Mouse (Mus musculus): ENCODE results near the gene Capn1.

Capn1 gene

GRCm38 (mm10) chr19:6038326-6038725 lies 22.6 kb upstream of the Capn1 start:
- DNase-seq (ENCODE audit: low spot score): no peak

DNA sequence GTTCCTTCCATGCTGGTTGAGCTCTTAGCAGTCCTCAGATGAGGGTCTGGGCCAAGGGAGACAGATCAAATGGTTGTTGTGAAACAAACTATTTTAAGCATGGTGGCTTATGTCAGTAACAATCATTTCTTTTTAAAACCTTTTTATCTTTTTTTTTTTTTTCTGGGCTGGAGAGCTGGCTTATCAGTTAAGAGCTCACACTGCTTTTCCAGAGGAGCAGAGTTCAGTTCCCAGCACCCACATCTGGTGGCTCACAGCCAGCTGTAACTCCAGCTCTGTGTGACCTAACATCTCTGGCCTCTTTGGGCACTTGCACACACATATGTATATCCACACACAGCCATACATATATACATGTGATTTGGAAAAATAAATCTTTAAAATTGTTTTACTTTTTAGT lies 22.0 kb upstream of the Capn1 start:
- DNase-seq (ENCODE audit: low spot score): no peak

GRCm38 (mm10) chr19:6035966-6036585 lies 20.4 kb upstream of the Capn1 start:
- DNase-seq (ENCODE audit: low spot score): no peak

DNA sequence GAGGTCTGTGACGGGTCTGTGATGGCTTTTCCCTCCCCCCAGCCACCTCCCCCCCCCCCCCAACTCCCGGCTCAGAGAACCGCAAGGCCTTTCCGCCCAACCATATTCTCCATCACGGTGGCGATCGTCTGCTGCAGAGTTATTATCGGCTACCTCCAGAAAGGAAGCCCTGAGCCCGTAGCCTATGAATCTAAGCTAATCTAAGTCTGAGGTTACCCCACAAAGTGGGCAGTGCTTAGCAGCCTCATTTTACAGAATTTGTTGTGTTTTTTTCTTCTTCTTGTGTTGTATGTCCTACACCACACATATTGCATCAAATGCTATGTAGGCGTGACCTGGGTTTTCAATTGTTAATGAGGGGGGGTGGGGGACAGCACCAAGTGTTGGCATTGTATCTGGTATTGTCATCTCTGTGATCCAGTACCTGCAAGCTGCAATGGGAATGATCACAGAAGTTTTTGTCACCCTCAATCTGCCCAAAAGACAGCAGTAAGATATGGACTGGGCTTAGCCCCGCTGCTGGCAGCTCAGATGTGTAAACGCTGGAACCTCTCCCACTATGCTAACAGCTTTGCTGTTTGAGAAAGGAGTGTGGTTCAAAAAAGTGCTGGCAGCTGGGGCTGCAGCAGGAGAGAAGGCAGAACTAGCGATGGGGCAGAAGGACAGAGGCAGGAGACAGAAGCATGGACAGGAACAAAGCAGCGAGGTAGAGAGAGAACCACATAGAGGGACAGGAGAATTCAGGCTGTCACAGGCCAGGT lies 15.0 kb upstream of the Capn1 start:
- no peak for DNase-seq (ENCODE audit: low spot score)

GRCm38 (mm10) chr19:6029426-6029825 lies 13.7 kb upstream of the Capn1 start:
- DNase-seq (ENCODE audit: low spot score): no peak

DNA sequence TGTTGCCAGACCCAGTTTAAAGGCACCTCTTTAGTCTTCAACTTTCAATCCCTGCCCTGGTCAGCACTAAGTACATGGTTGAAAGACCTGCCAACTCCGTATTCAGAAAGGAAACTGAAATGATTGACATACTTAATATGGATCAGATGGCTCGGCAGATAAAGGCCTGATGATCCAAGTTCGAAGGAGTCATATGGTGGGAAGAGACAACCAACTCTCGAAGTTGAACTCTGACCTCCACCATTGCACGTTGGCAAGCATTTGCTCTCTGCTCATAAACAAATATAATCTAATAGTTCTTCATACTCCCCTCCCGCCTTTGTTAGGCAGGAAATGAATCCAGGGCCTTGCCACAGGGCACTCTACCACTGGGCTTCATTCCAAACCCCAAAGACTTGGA lies 13.3 kb upstream of the Capn1 start:
- DNase-seq (ENCODE audit: low spot score): no peak

GRCm38 (mm10) chr19:6023930-6024329 lies 8.2 kb upstream of the Capn1 start:
- no peak for DNase-seq (ENCODE audit: low spot score)

- no peak for DNase-seq (ENCODE audit: low spot score)
Measured at GRCm38 (mm10) chr19:6023059-6023458, 7.4 kb upstream of the Capn1 start.

DNA sequence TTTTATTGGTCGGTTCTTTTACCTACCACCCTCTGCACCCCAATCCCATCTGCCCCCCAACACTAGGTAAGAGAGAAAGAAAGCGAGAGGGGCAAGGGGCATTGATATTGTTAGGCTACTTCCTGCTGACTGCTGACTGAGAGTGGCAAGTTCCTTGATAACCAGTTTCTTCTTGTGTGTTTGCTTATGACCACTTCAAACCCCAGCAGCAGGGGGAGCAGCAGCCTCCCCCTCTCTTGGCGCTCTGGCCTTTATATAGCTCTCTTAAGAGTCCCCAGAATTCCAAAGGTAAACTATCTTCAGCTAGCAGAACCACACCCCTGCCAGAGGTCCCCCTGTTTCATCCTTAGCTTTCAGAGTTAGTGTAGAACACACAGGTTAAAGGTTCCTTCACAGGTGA lies 4.6 kb upstream of the Capn1 start:
- DNase-seq (ENCODE audit: low spot score): no peak

- peak; percentile 92 for DNase-seq (ENCODE audit: low spot score)
Measured at GRCm38 (mm10) chr19:6018142-6019089, 2.7 kb upstream of the Capn1 start.

DNA sequence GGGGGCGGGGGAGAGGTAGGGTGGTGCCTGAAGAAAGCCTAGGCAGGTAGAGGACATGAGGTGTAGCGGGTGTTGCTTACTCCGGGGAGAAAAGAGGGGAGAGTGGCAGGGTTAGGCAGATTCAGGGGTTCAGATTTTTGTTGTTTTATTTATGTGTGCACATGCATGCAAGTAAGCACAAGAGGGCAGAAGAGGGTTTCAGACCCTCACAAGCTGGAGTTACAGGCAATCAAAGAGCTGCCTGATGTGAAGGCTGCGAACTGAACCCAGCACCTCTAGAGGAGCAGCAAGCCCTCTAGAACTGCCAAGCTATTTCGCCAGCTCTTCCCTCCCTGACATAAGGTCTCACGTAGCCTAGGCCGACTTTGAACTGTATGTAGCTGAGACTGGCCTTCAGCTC lies 835 bp upstream of the Capn1 start:
- no peak for DNase-seq (ENCODE audit: low spot score)

DNA sequence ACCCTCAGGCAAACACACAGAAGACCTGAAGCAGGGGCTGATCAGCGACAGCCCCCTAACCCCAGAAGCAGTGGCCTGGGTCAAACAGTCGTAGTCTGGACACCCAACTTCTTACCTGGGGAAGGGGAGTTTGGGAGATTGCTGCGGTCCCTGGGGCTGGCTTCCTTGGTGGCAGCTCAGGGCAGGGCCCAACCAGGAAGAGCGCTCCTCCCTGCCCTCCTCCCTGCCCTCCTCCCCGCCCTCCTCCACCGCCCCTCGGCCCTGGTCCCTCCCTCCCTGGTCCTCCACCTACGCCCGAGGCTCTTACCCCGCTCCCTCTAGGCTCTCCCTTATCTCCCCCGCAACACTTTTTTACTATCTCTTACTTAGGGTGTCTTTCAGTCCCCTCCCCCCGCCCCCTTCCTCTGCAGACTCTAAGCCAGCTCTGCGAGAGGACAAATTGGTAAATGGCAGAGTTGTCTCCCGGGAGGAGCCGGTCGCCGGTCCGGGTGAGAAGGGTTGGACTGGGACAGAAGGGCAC lies 646 bp downstream of the Capn1 start:
- DNase-seq (ENCODE audit: low spot score): peak; percentile 64

DNA sequence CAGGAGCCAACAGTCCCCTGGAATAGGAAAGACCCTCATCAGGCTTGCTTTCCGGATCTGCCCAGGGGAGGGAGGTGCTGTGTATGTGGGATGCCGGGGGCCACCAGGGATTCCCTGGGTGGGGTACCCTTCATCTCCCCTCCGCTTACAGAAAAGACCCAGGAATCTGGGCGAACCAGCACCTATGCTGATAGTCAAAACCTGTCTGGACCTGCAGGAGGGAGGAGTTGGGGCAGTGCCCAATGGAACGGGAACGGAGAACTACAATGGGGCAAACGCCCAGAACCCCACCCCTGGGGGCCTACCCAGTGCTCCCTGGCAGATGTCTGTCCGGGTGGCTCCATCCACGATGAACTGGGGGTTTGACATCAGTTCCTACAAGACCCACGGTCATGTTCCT lies 2.0 kb downstream of the Capn1 start:
- DNase-seq (ENCODE audit: low spot score): peak; percentile 87

- no peak for DNase-seq (ENCODE audit: low spot score)
Measured at GRCm38 (mm10) chr19:6009137-6009536, 6.6 kb downstream of the Capn1 start.

DNA sequence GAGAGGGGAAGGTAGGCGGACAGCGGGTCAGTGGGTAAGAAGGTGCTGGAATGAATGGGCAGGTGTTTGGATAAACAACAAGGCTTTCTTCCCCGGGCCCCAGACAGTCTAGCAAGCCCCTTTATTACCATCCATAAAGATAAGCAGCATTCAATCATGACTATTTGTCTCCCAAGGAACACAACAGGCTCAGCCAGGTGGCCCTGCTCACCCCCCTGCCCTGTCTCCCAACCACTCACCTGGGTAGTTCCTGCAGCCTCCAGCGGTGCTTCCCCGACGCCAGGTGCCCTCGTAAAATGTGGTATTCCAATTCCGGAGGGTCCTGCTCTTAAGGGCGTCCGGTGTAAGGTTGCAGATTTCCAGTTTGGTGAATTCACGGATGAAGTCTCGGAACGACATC lies 8.7 kb downstream of the Capn1 start:
- DNase-seq (ENCODE audit: low spot score): no peak

GRCm38 (mm10) chr19:6005541-6005940 lies 10.2 kb downstream of the Capn1 start:
- no peak for DNase-seq (ENCODE audit: low spot score)

GRCm38 (mm10) chr19:5999969-6000368 lies 15.7 kb downstream of the Capn1 start:
- peak; percentile 61 for DNase-seq (ENCODE audit: low spot score)

GRCm38 (mm10) chr19:5998180-5998579 lies 17.5 kb downstream of the Capn1 start:
- no peak for DNase-seq (ENCODE audit: low spot score)

- DNase-seq (ENCODE audit: low spot score): no peak
Measured at GRCm38 (mm10) chr19:5994711-5995110, 21.0 kb downstream of the Capn1 start.

DNA sequence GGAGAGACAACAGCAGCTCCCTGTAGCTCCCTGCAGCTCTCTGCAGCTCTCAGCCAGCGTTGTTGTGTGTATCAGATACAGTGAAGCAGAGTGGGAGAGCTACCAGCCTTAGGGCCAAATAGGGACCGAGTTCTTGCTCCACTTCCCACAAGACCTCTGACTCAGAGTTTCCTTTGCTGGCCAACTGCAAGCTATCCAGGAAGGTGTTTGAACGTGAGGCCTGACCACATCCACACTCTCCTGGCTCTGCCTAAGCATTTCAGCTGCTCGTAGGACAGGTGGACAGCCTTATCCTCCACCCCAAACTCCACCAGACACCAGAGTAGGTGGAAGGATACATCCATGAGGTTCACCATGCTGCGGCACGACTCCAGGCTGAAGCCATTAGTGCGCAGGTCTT lies 23.7 kb downstream of the Capn1 start:
- no peak for DNase-seq (ENCODE audit: low spot score)

DNA sequence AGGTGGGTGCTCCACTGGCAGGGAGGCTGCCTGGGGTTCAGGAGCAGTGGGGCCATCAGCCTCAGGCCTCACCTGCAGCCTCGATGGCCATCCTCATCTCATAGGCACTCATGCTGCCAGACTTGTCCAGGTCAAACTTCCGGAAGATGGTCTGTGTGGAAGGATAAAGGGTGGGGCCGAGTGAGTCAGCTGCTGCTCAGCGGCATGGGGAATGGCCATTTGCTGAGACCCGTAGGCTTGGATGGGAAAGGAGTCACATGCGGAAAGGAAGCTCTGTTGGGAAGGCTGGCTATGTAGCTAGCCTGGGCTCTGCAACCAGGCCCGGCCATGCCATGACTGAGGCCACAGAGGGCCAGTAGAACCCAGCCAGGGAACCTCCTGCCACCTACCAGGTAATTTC lies 24.2 kb downstream of the Capn1 start:
- no peak for DNase-seq (ENCODE audit: low spot score)

- DNase-seq (ENCODE audit: low spot score): no peak
Measured at GRCm38 (mm10) chr19:5990921-5991320, 24.8 kb downstream of the Capn1 start.

DNA sequence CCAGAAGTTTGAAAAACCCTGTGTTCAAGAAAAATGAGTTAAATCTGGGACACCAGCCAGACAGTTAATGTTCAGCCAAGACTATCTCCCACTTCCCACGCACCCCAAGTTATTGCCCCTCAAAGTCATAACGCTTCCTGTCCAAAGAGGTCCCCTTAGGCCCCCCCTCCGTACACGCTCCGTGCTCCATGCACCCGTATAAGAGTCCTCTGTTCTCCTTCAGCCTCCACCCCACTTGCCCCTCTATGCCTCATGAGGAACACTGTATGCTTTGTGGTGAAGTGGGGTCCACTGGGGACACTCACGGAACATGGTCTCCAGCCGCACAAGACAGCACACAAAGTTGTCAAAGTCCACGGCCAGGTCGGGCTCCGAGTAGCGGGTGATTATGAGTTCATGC lies 25.7 kb downstream of the Capn1 start:
- DNase-seq (ENCODE audit: low spot score): no peak

All from urinary bladder, postnatal 14 days (tissue).